Mouse (Mus musculus): ENCODE results near the gene Fads2. TPM values are rescaled to one million over a fixed set of nuclear protein-coding genes. Genes with fewer than 3 reads are reported as not detected.

The Fads2 gene
- total and polyA plus RNA-seq, 3 experiments = 55.2 to 119 TPM; not detected in 1

GRCm38 (mm10) chr19:10126479-10127250 is 25.1 kb upstream of the Fads2 start (continued):
- no peak for TF ChIP-seq CHD2 (IDR thresholded peaks at IDR 0.05; ENCODE audit: low read length)
- TF ChIP-seq POLR2AphosphoS5 (IDR thresholded peaks at IDR 0.05; ENCODE audit: borderline replicate concordance, low read depth, low read length) = no peak
- TF ChIP-seq SMC3 (IDR thresholded peaks at IDR 0.05; ENCODE audit: low read depth, low read length) = no peak
- no peak for TF ChIP-seq ETS1 (IDR thresholded peaks at IDR 0.05; ENCODE audit: low read depth, low read length)

DNA sequence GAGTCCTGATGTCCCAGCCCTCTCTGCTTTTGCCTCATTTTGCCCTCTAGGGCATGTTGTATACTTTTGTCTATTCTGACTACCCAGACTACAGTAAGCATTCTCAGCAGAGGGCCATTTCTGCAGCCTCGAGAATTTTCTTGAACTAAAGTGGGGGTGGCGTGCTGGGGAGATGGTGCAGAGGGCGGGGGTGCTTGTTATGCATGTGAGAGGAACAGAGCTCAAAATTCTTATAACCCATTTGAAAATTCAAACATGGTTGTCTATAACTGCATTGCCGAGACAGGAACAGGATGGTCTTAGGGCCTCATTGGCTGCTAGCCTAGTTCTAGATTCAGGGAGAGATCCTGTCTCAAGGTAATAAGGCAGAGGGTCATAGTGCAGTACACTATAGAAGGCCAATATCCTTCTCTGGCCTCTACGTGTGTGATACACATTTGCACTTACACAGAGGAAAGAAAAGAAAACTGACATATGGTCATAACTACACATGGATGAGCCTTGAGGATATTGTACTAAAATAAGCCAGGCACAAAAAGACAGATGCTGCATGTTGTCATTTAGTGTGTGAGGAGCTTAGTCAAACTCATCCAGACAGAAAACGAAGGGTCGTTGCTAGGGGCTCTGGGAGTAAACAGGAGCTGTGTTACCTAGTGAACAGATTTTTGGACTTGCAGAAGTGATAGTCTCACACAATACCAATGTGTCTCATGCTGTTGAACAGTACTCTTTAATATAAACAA is 22.5 kb upstream of the Fads2 start:
- Histone ChIP-seq H3K27me3 (ENCODE audit: control insufficient read depth in 1 of 2, insufficient read depth in 2 of 2, low read length in 2 of 2) (peaks cover 9 to 11% of the 10 kb centered on the region in 2 experiments), H3K79me2 (ENCODE audit: control insufficient read depth, insufficient read depth, low read length, poor library complexity) (no peaks in the 10 kb centered on the region), H3K36me3 (ENCODE audit: control insufficient read depth in 1 of 2, insufficient read depth in 2 of 2, low read length in 2 of 2) (no peaks in the 10 kb centered on the region), H3K27ac (ENCODE audit: control insufficient read depth, low read depth, low read length) (no peak overlapping the region), H3K4me1 (ENCODE audit: control insufficient read depth in 1 of 2, insufficient read depth in 2 of 2, low read length in 2 of 2) (no peaks in the 10 kb centered on the region), H3K9me3 (replicated peaks; ENCODE audit: insufficient read depth, low read length) (no peaks in the 10 kb centered on the region), H3K4me3 (ENCODE audit: control insufficient read depth in 1 of 2, insufficient read depth in 1 of 2, low read depth in 2 of 2, low read length in 2 of 2) (no peak overlapping the region), H3K9ac (ENCODE audit: control insufficient read depth, low read depth, low read length, poor library complexity, severe bottlenecking) (no peak overlapping the region)
- TF ChIP-seq MAZ (IDR thresholded peaks at IDR 0.05; ENCODE audit: low read depth, low read length) (no peak), POLR2AphosphoS5 (IDR thresholded peaks at IDR 0.05; ENCODE audit: borderline replicate concordance, low read depth, low read length) (no peak), SIN3A (IDR thresholded peaks at IDR 0.05; ENCODE audit: low read length) (no peak), MAFK (IDR thresholded peaks at IDR 0.05; ENCODE audit: borderline replicate concordance, low read depth, low read length) (no peak), CTCF (IDR thresholded peaks at IDR 0.05 in 2 of 3, conservative IDR thresholded peaks at IDR 0.05 in 1 of 3; ENCODE audit: control insufficient read depth in 1 of 3, insufficient read depth in 1 of 3, low read depth in 2 of 3, low read length in 3 of 3, poor library complexity in 1 of 3, severe bottlenecking in 1 of 3) (no peak), GATA1 (IDR thresholded peaks at IDR 0.05; ENCODE audit: low read depth, low read length) (no peak)
- no peak for DNase-seq (ENCODE audit: low read depth, low spot score)

GRCm38 (mm10) chr19:10122021-10122631 is 20.6 kb upstream of the Fads2 start:
- TF ChIP-seq MYB (IDR thresholded peaks at IDR 0.05; ENCODE audit: low read depth, low read length) (no peak), POLR2AphosphoS2 (IDR thresholded peaks at IDR 0.05; ENCODE audit: low read length) (no peak), GATA1 (IDR thresholded peaks at IDR 0.05; ENCODE audit: low read depth, low read length) (no peak), ELF1 (IDR thresholded peaks at IDR 0.05; ENCODE audit: low read depth, low read length) (no peak), ZKSCAN1 (IDR thresholded peaks at IDR 0.05; ENCODE audit: low read depth, low read length) (no peak), MEF2A (IDR thresholded peaks at IDR 0.05; ENCODE audit: extremely low read depth, insufficient replicate concordance, low read depth, low read length, poor library complexity, severe bottlenecking) (no peak), ZNF384 (IDR thresholded peaks at IDR 0.05; ENCODE audit: low read depth, low read length) (no peak), MYC (IDR thresholded peaks at IDR 0.05; ENCODE audit: low read depth, low read length) (no peak), MAZ (IDR thresholded peaks at IDR 0.05; ENCODE audit: low read depth, low read length) (no peak)

More at GRCm38 (mm10) chr19:10122021-10122631, 20.6 kb upstream of the Fads2 start:
- Histone ChIP-seq H3K36me3 (ENCODE audit: control insufficient read depth in 1 of 2, insufficient read depth in 2 of 2, low read length in 2 of 2) (no peaks in the 10 kb centered on the region), H3K27me3 (ENCODE audit: control insufficient read depth in 1 of 2, insufficient read depth in 2 of 2, low read length in 2 of 2) (peaks cover 9 to 11% of the 10 kb centered on the region in 2 experiments), H3K9ac (ENCODE audit: control insufficient read depth, low read depth, low read length, poor library complexity, severe bottlenecking) (no peak overlapping the region), H3K4me3 (ENCODE audit: control insufficient read depth in 1 of 2, insufficient read depth in 1 of 2, low read depth in 2 of 2, low read length in 2 of 2) (no peak overlapping the region), H3K4me1 (ENCODE audit: control insufficient read depth in 1 of 2, insufficient read depth in 2 of 2, low read length in 2 of 2) (no peaks in the 10 kb centered on the region), H3K79me2 (ENCODE audit: control insufficient read depth, insufficient read depth, low read length, poor library complexity) (no peaks in the 10 kb centered on the region), H3K27ac (ENCODE audit: control insufficient read depth, low read depth, low read length) (no peak overlapping the region), H3K9me3 (replicated peaks; ENCODE audit: insufficient read depth, low read length) (no peaks in the 10 kb centered on the region)
- no peak for DNase-seq (ENCODE audit: low read depth, low spot score)
